Mouse (Mus musculus) forebrain, embryonic 15.5 days (tissue): ENCODE measurements around the gene Mob2. TPM values are rescaled to one million over a fixed set of nuclear protein-coding genes. Genes with fewer than 3 reads are reported as not detected.

Experiments
- ATAC-seq: fragments of 200-750 bp; cut with Nextera tagmentation; replicated peaks from 2 replicates; pipeline ENCODE4 v1.8.0; 2017; ENCODE audit warnings: mild to moderate bottlenecking, moderate TSS enrichment, moderate library complexity
- H3K27ac ChIP-seq: fragments of 300-500 bp; sonication (generic); replicated peaks from 2 replicates; pipeline ENCODE4 v1.5.1; 2015; ENCODE audit warnings: mild to moderate bottlenecking, inconsistent platforms
- H3K27me3 ChIP-seq: fragments of 300-500 bp; sonication (generic); 2 replicates; pipeline ENCODE4 v1.6.1; 2015; ENCODE audit warnings: inconsistent platforms
- H3K36me3 ChIP-seq: fragments of 300-500 bp; sonication (generic); 2 replicates; pipeline ENCODE4 v1.6.1; 2015; ENCODE audit warnings: mild to moderate bottlenecking, inconsistent platforms
- H3K4me1 ChIP-seq: fragments of 300-500 bp; sonication (generic); 2 replicates; pipeline ENCODE4 v1.6.1; 2015; ENCODE audit warnings: inconsistent platforms
- H3K4me2 ChIP-seq: fragments of 300-500 bp; sonication (generic); replicated peaks from 2 replicates; pipeline ENCODE4 v1.6.1; 2015; ENCODE audit warnings: mild to moderate bottlenecking, inconsistent platforms
- H3K4me3 ChIP-seq: fragments of 300-500 bp; sonication (generic); 2 replicates; pipeline ENCODE4 v1.5.1; 2015; ENCODE audit warnings: mild to moderate bottlenecking, inconsistent platforms
- H3K9ac ChIP-seq: fragments of 300-500 bp; sonication (generic); replicated peaks from 2 replicates; pipeline ENCODE4 v1.6.1; 2015; ENCODE audit warnings: mild to moderate bottlenecking, inconsistent platforms
- H3K9me3 ChIP-seq: fragments of 300-500 bp; sonication (generic); 2 replicates; pipeline ENCODE4 v1.6.1; 2016; ENCODE audit warnings: inconsistent platforms
- WGBS: fragments of 180-500 bp; shearing (Covaris S2); methylation state at CpG from one replicate; pipeline ENCODE4 v1.1.7; 2015; ENCODE audit warnings: mixed read lengths; 5-methylcytosine and 5-hydroxymethylcytosine counted together
- polyA plus RNA-seq: library from polyadenylated mRNA; unstranded; fragments of >200 nt; fragmentation: Nextera tagmentation; extraction: Ambion mirVana; gene quantifications from 2 replicates; pipeline ENCODE4 v1.2.1, GENCODE M21; 2015

Mob2 gene
- polyA plus RNA-seq, 1 experiment from 2014 or later, result 52.5 TPM

DNA sequence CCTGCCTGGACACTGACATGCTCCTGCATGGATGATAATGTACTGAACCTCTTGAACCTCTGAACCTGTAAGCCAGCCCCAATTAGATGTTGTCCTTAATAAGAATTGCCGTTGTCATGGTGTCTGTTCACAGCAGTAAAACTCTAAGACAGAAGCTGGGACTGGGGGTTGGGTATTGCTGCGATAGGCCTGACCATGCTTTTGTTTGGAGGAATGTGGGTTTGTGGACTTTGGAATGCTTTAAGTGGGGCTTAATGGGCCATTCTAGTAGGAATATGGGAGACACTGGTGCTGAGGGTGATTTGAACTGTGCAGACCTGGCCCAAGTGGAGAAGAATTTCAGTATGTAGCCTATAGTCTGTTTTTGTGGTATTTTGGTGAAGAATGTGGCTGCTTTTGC lies 15.5 kb downstream of the Mob2 start:
- H3K4me1 ChIP-seq, result no peaks in the 10 kb centered on the region
- H3K4me2 ChIP-seq, result no peak overlapping the region
- H3K27ac ChIP-seq, result no peak overlapping the region
- WGBS, result 4% methylated on average over 2 of the region's 2 CpGs
- ATAC-seq, result no peak
- H3K36me3 ChIP-seq, result no peaks in the 10 kb centered on the region
- no peak overlapping the region for H3K4me3 ChIP-seq
- no peaks in the 10 kb centered on the region for H3K27me3 ChIP-seq
- no peak overlapping the region for H3K9ac ChIP-seq
- H3K9me3 ChIP-seq, result no peaks in the 10 kb centered on the region

- H3K36me3 ChIP-seq, result no peaks in the 10 kb centered on the region
- H3K4me1 ChIP-seq, result no peaks in the 10 kb centered on the region
- no peak overlapping the region for H3K27ac ChIP-seq
- no peaks in the 10 kb centered on the region for H3K27me3 ChIP-seq
- no peaks in the 10 kb centered on the region for H3K9me3 ChIP-seq
- no peak overlapping the region for H3K4me3 ChIP-seq
- H3K9ac ChIP-seq, result no peak overlapping the region
- no peak overlapping the region for H3K4me2 ChIP-seq
- WGBS, result 98% methylated on average over 3 of the region's 3 CpGs
- no peak for ATAC-seq
These were observed 20.1 kb downstream of the Mob2 start for GRCm38 (mm10) chr7:142040756-142041155.

- no peaks in the 10 kb centered on the region for H3K27me3 ChIP-seq
- 81% methylated on average over 4 of the region's 4 CpGs for WGBS
- no peak overlapping the region for H3K9ac ChIP-seq
- H3K9me3 ChIP-seq, result no peaks in the 10 kb centered on the region
- no peaks in the 10 kb centered on the region for H3K4me1 ChIP-seq
- no peak overlapping the region for H3K27ac ChIP-seq
- peak; percentile 69; the same call in 1 of the 2 replicates for ATAC-seq
- H3K4me3 ChIP-seq, result no peak overlapping the region
- no peak overlapping the region for H3K4me2 ChIP-seq
- no peaks in the 10 kb centered on the region for H3K36me3 ChIP-seq
These were observed 23.2 kb downstream of the Mob2 start for GRCm38 (mm10) chr7:142037553-142038170.

- H3K4me3 ChIP-seq, result no peak overlapping the region
- H3K4me1 ChIP-seq, result no peaks in the 10 kb centered on the region
- H3K27ac ChIP-seq, result no peak overlapping the region
- 79% methylated on average over 2 of the region's 2 CpGs for WGBS
- H3K4me2 ChIP-seq, result no peak overlapping the region
- no peaks in the 10 kb centered on the region for H3K9me3 ChIP-seq
- H3K27me3 ChIP-seq, result no peaks in the 10 kb centered on the region
- no peaks in the 10 kb centered on the region for H3K36me3 ChIP-seq
- no peak overlapping the region for H3K9ac ChIP-seq
- ATAC-seq, result no peak
These were observed 25.6 kb downstream of the Mob2 start for GRCm38 (mm10) chr7:142035048-142035811.

GRCm38 (mm10) chr7:142034198-142034597 lies 26.7 kb downstream of the Mob2 start:
- H3K27ac ChIP-seq, result no peak overlapping the region
- WGBS, result 67% methylated on average over 2 of the region's 2 CpGs
- ATAC-seq, result no peak

GRCm38 (mm10) chr7:142030073-142030472 lies 30.8 kb downstream of the Mob2 start:
- Histone ChIP-seq H3K9ac (no peak overlapping the region), H3K4me2 (no peak overlapping the region), H3K36me3 (no peaks in the 10 kb centered on the region), H3K4me3 (no peak overlapping the region), H3K4me1 (no peaks in the 10 kb centered on the region), H3K9me3 (no peaks in the 10 kb centered on the region), H3K27ac (no peak overlapping the region), H3K27me3 (no peaks in the 10 kb centered on the region)
- no peak for ATAC-seq

More at GRCm38 (mm10) chr7:142034198-142034597, 26.7 kb downstream of the Mob2 start:
- Histone ChIP-seq H3K4me3 (no peak overlapping the region), H3K9ac (no peak overlapping the region), H3K36me3 (no peaks in the 10 kb centered on the region), H3K27me3 (no peaks in the 10 kb centered on the region), H3K4me2 (no peak overlapping the region), H3K9me3 (no peaks in the 10 kb centered on the region), H3K4me1 (no peaks in the 10 kb centered on the region)

DNA sequence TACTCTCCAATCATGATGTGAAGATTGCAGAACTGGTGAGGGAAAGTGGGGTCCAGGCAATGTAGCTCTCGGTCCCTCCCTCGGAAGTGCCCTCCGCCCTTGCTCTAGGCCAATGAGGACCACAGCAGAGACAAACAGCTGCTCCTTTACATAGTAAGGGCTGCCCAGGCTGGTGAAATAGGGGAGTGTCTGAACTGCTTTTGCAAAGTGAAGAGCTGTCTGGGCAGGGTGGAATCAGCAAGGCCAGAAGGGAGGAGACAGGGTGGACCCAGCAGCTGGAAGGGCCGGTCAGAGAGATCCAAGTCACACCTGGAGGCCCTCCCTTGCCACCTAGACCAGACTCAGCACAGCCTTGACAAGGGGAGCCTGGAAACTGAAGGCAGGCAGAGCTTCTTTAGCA lies 34.9 kb downstream of the Mob2 start:
- Histone ChIP-seq H3K9ac (no peak overlapping the region), H3K36me3 (no peaks in the 10 kb centered on the region), H3K9me3 (no peaks in the 10 kb centered on the region), H3K27ac (no peak overlapping the region), H3K4me1 (no peaks in the 10 kb centered on the region), H3K4me3 (no peak overlapping the region), H3K27me3 (no peaks in the 10 kb centered on the region), H3K4me2 (no peak overlapping the region)
- ATAC-seq, result no peak
- WGBS, result 88% methylated on average over 4 of the region's 4 CpGs

GRCm38 (mm10) chr7:142025196-142025595 lies 35.7 kb downstream of the Mob2 start:
- Histone ChIP-seq H3K36me3 (no peaks in the 10 kb centered on the region), H3K27ac (no peak overlapping the region), H3K9me3 (no peaks in the 10 kb centered on the region), H3K27me3 (no peaks in the 10 kb centered on the region), H3K4me3 (no peak overlapping the region), H3K4me2 (no peak overlapping the region), H3K4me1 (no peaks in the 10 kb centered on the region), H3K9ac (no peak overlapping the region)
- 68% methylated on average over 2 of the region's 2 CpGs for WGBS
- ATAC-seq, result no peak

GRCm38 (mm10) chr7:142020827-142021226 lies 40.0 kb downstream of the Mob2 start:
- ATAC-seq, result no peak
- H3K4me3 ChIP-seq, result no peak overlapping the region
- H3K27me3 ChIP-seq, result no peaks in the 10 kb centered on the region
- H3K4me2 ChIP-seq, result no peak overlapping the region
- H3K4me1 ChIP-seq, result no peaks in the 10 kb centered on the region
- H3K9me3 ChIP-seq, result no peaks in the 10 kb centered on the region
- H3K9ac ChIP-seq, result no peak overlapping the region
- peaks cover 1% of the 10 kb centered on the region; the same call in 1 of the 2 replicates for H3K36me3 ChIP-seq
- no peak overlapping the region for H3K27ac ChIP-seq
- WGBS, result 58% methylated on average over 3 of the region's 3 CpGs

GRCm38 (mm10) chr7:142019699-142020098 lies 41.2 kb downstream of the Mob2 start:
- no peak overlapping the region for H3K4me3 ChIP-seq
- no peak for ATAC-seq
- no peaks in the 10 kb centered on the region for H3K4me1 ChIP-seq
- H3K9me3 ChIP-seq, result no peaks in the 10 kb centered on the region
- 46% methylated on average over 2 of the region's 2 CpGs for WGBS
- no peaks in the 10 kb centered on the region for H3K27me3 ChIP-seq
- no peak overlapping the region for H3K4me2 ChIP-seq
- H3K27ac ChIP-seq, result no peak overlapping the region
- peaks cover 10% of the 10 kb centered on the region; the same call in 1 of the 2 replicates for H3K36me3 ChIP-seq
- no peak overlapping the region for H3K9ac ChIP-seq

GRCm38 (mm10) chr7:142016562-142016961 lies 44.3 kb downstream of the Mob2 start:
- ATAC-seq, result no peak
- Histone ChIP-seq H3K27ac (no peak overlapping the region), H3K27me3 (no peaks in the 10 kb centered on the region), H3K9me3 (no peaks in the 10 kb centered on the region), H3K4me1 (no peaks in the 10 kb centered on the region), H3K36me3 (peaks cover 16% of the 10 kb centered on the region), H3K4me3 (no peak overlapping the region), H3K4me2 (no peak overlapping the region), H3K9ac (no peak overlapping the region)
- WGBS, result 66% methylated on average over 1 of the region's 1 CpGs

GRCm38 (mm10) chr7:142001597-142002340 lies 59.1 kb downstream of the Mob2 start:
- WGBS, result 46% methylated on average over 22 of the region's 22 CpGs
- no peaks in the 10 kb centered on the region for H3K9me3 ChIP-seq
- no peaks in the 10 kb centered on the region for H3K27me3 ChIP-seq
- ATAC-seq, result 0 out of 2 replicates have a peak, but pooled peaks have one; percentile 29
- H3K4me2 ChIP-seq, result no peak overlapping the region
- H3K36me3 ChIP-seq, result peaks cover 67% of the 10 kb centered on the region
- no peak overlapping the region for H3K9ac ChIP-seq
- H3K27ac ChIP-seq, result no peak overlapping the region
- no peak overlapping the region for H3K4me3 ChIP-seq
- H3K4me1 ChIP-seq, result no peaks in the 10 kb centered on the region
